Mouse (Mus musculus) left cerebral cortex, postnatal 25 days (tissue): ENCODE measurements around the gene Olfr286. TPM values are rescaled to one million over a fixed set of nuclear protein-coding genes. Genes with fewer than 3 reads are reported as not detected.

Source experiments
- DNase-seq, 2 experiments: peaks; one replicate each; pipeline ENCODE4 v3.0.0; 2022; ENCODE audit warnings: low spot score in 2 of 2, mixed read lengths in 1 of 2
- intact Hi-C: fragments of 180-260 bp; cut with DNase I; formaldehyde crosslinking; loops from one replicate; pipeline ENCODE4 v1.15.1; 2025
- total RNA-seq, 2 experiments: library from RNA; stranded (reverse); gene quantifications; 2 replicates each; pipeline ENCODE4 v1.2.3; 2021

The Olfr286 gene
- not detected for total RNA-seq

- DNase-seq = no peak
- intact Hi-C loops = no loop called here
Observed at GRCm38 (mm10) chr15:98234350-98234749, at the start of gene Olfr286. TSS of gene Olfr286 (minus strand) at chr15:98234450.

DNA sequence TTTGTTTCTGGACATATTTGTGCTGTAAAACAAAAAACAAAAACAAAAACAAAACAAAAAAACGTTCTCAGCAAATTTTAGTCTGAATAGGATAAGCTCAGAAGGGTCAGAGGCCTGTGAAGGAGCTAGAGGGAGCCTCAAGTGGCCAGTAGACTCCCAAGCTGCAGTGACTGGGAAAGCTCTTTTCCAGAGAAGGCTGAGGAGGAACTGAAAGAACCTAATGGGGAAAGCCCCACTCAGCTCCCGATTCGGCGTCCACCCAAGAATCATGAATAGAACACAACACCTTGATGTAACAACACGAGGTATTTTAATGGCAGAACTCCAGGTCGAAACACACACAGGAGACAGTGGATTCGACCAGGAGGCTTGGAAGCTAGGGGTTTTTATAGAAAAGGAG lies 23.5 kb upstream of the Olfr286 start:
- intact Hi-C loops = no loop called here
- DNase-seq = no peak

- intact Hi-C loops = no loop called here
Observed at GRCm38 (mm10) chr15:98257193-98257592, 22.9 kb upstream of the Olfr286 start, which contains the start of gene H1fnt. TSS of gene H1fnt (minus strand) at chr15:98257293.

GRCm38 (mm10) chr15:98256271-98256670 lies 22.0 kb upstream of the Olfr286 start:
- no peak for DNase-seq

More at GRCm38 (mm10) chr15:98257193-98257592, 22.9 kb upstream of the Olfr286 start, which contains the start of gene H1fnt:
- no peak for DNase-seq

GRCm38 (mm10) chr15:98235442-98235841 lies 1.2 kb upstream of the Olfr286 start:
- no peak for DNase-seq
- intact Hi-C loops = no loop called here

More at GRCm38 (mm10) chr15:98256271-98256670, 22.0 kb upstream of the Olfr286 start:
- intact Hi-C loops = no loop called here

- no peak for DNase-seq
- intact Hi-C loops = no loop called here
Observed at GRCm38 (mm10) chr15:98226096-98226495, 8.2 kb downstream of the Olfr286 start.

DNA sequence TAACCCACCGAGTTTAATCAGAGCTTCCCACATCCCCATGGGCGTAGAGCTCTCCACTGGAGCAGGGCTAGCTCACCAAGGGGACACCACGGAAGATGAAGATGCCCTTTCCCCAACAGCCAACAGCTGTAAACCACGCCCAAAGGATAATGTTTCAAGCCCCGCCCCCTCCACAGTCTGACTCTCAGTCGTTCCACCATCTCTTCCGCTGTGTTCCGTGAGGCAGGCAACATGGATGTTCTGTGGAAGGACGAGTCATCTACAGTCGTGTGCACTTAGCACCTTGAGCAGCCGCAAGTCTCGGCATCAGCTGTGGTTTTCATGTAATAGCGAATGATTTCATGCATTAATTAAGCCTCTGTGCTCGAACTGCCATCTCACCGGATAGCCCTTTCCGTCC lies 8.6 kb downstream of the Olfr286 start:
- no peak for DNase-seq
- intact Hi-C loops = no loop called here

DNA sequence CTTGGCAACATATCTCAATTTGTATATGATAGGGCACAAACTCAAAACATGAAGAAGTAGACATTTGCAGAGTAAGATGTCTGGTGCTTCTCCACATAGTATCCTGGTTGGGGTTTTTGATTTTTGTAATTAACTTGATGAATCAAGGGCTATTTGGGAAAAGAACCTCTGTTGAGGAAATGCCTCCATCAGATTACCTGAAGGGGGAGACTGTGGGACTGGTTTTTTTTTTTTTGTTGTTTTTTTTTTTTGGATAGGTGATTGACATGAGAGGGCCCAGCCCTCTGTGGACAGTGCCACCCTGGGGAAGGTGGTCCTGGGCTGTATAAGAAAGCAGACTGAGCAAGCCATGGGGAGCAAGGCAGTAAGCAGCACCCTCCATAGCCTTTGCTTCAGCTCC lies 11.9 kb downstream of the Olfr286 start:
- intact Hi-C loops = no loop called here
- DNase-seq = no peak

DNA sequence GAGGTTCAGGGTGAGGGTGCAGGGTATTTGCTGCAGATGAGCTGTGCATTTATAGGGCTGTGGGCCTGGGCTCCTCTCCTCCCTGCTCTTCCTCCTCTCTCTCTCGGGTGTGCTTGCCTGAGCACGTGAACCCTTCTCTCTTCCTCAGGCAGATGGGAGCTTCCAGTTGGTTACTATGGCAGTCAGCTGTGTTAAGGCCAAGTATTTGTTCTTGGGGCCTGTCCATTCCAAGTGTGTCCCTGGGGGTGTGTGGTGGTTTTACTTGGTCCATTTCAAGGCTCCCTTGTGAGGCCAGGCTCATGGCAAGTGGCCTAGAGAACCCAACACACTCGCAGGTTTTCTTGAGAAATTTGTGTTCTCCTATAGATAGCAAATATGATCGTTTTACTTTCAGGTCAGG lies 13.4 kb downstream of the Olfr286 start, which contains the start of the genes Gm44579 and Olfr287:
TSS of gene Gm44579 (minus strand) at position 101 of the 400 bp plus-strand sequence.
TSS of gene Olfr287 (minus strand) at position 180 of the 400 bp plus-strand sequence.
- intact Hi-C loops = no loop called here
- peak in 1 of 2 experiments; percentile 16 for DNase-seq

GRCm38 (mm10) chr15:98214130-98214529 lies 20.1 kb downstream of the Olfr286 start:
- DNase-seq = no peak
- intact Hi-C loops = no loop called here

- intact Hi-C loops = no loop called here
Observed at GRCm38 (mm10) chr15:98213336-98213870, 20.8 kb downstream of the Olfr286 start.

GRCm38 (mm10) chr15:98209676-98210075 lies 24.6 kb downstream of the Olfr286 start:
- intact Hi-C loops = no loop called here
- no peak for DNase-seq

More at GRCm38 (mm10) chr15:98213336-98213870, 20.8 kb downstream of the Olfr286 start:
- no peak for DNase-seq

GRCm38 (mm10) chr15:98195442-98195841 lies 38.8 kb downstream of the Olfr286 start, which contains the start of gene Olfr288:
TSS of gene Olfr288 (minus strand) at chr15:98195542.
- intact Hi-C loops = no loop called here
- DNase-seq = no peak

DNA sequence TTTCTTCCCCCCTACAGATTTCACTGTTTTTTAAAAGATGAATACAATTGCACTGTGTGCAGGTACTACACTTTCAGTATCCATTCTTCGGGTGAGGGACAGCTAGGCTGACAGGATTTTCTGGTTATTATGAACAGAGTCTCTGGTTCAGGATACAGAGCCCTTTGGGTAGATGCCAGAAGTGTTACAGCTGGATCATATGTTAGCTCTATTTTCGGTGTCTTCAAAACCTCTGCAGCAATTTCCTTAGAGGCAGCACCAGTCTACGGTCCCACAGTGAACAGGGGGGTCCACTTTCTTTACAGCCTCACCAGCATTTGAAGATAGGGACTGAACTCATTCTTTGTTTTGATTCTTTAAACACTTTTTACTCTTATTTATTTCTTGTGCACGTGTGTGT lies 49.8 kb downstream of the Olfr286 start:
- DNase-seq = no peak
- intact Hi-C loops = loop anchor here (5.0 kb wide), 1 partner anchor 113 kb away; the partner anchor contains the start of gene Zfp641

DNA sequence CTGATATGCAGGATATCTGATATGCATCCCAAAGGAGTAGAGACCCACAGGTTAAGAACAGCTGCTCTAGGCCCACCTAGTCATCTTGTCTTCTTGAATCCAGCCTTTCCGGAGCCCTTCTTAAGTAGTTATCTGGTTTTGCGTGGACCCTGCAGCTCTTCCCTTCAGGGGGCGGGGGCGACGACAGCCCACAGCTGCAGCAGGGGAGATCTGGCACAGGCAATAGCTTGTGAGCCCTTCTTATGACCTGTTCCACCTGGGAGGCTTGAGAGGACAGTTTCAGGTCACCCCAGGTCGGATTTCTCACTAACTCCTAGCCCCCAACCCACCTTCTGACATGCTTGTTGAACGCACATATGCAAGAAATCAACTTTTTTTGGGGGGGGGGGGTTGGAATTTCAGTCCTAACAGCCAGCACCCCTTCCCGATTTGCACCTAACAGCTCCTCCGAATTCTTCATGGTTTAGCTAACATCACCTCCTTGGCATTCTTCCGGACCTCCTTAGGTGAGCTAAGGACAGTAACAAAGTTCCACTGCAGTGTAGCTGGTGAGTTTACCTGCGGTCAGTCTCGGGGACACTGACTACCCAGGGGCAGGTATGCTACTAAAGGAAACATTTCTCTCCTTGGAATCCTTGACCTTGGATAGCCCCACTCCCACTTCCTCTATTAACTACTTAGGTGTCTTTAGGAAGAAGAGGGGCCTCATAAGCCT lies 52.2 kb downstream of the Olfr286 start:
- no peak for DNase-seq
- intact Hi-C loops = loop anchor here (2.0 to 5.0 kb wide), 2 partner anchors 115 to 209 kb away; partner anchors contain the start of gene Zfp641

- intact Hi-C loops = loop anchor here (2.0 to 5.0 kb wide), 2 partner anchors 116 to 210 kb away; partner anchors contain the start of gene Zfp641
- DNase-seq = peak; percentile 91 to 98
Observed at GRCm38 (mm10) chr15:98181132-98181711, 53.0 kb downstream of the Olfr286 start.

DNA sequence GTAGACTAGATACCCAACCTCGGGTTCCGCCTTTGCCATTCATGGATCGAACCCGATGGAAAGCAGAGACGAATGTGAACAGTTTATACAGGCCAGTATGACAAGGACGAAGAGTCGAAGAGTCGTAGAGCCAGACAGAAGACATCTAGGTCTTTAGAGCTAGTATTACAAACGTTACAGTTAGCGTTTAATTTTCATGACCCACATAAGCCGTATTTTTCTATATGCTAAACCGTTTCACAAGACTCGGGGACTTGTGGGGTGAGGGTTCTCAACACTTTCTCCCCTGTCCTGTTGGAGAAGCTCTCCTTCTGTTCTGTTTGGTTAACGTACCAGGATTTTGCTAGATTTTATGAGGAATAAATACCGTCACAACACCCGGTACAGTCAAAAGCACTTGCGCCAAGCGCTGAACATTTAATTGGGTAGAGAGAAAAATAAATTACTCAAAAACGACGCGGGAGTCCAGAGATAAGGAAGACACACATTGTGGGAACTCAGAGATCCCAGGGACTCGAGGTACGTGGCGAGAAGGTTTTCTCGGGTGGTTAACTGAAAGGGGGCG lies 53.6 kb downstream of the Olfr286 start:
- intact Hi-C loops = loop anchor here (2.0 to 5.0 kb wide), 2 partner anchors 117 to 210 kb away; partner anchors contain the start of gene Zfp641

GRCm38 (mm10) chr15:98177320-98177719 lies 56.9 kb downstream of the Olfr286 start:
- intact Hi-C loops = no loop called here
- DNase-seq = no peak

More for the DNA sequence above, 53.6 kb downstream of the Olfr286 start:
- DNase-seq = no peak
